Mouse (Mus musculus): ENCODE results near the gene Phlda1.

Phlda1 gene

GRCm38 (mm10) chr10:111530398-111530797, 24.3 kb downstream of the Phlda1 start:
- DNase-seq: no peak

GRCm38 (mm10) chr10:111534691-111535090, 28.6 kb downstream of the Phlda1 start:
- DNase-seq: no peak

DNA sequence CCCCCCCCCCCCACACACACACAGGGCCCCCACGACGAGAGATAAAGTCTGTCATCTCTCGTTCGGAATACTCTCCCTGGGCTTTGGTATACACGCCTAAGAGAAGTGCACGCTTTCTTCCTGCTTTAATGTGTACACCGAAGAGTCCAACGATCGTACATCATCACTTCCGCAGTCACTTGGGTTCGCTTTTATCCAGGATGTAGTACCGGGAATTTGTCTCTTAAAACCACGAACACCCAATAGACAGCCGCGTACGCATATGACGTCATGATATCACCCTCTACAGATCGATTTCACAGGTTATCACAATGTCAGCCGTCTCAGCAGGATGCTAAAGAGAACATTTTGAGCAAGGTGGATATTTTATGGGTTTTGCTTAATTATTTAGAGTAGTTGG, 31.3 kb downstream of the Phlda1 start:
- no peak for DNase-seq

- peak; percentile 21 for DNase-seq
Measured at GRCm38 (mm10) chr10:111539724-111540324, 33.7 kb downstream of the Phlda1 start.

GRCm38 (mm10) chr10:111540678-111541077, 34.6 kb downstream of the Phlda1 start:
- DNase-seq: peak; percentile 21

- DNase-seq: no peak
Measured at GRCm38 (mm10) chr10:111543106-111543505, 37.0 kb downstream of the Phlda1 start.

- DNase-seq: peak; percentile 13
Measured at GRCm38 (mm10) chr10:111543781-111544260, 37.7 kb downstream of the Phlda1 start.

GRCm38 (mm10) chr10:111544311-111544710, 38.2 kb downstream of the Phlda1 start:
- no peak for DNase-seq

DNA sequence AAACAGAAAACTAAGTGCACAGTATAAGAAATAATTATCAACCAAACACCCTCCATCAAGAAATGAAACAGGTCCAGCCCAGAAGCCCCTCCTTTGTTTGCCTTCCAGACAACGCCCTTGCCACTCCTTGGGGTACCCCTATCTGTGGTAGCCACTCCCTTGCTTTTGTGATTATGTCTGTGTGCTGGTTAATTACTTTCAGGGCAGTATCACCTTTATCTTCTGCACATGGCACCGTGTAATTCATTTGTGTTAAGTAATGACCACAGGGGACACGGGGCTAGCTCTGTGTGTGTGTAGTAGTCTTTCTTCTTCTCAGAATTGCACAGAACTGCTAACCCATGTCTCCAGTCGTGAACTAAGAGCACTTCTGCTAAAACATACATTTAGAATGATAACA, 39.6 kb downstream of the Phlda1 start:
- no peak for DNase-seq

GRCm38 (mm10) chr10:111547881-111548372, 41.8 kb downstream of the Phlda1 start:
- no peak for DNase-seq

- DNase-seq: no peak
Measured at GRCm38 (mm10) chr10:111550075-111550695, 44.1 kb downstream of the Phlda1 start.

DNA sequence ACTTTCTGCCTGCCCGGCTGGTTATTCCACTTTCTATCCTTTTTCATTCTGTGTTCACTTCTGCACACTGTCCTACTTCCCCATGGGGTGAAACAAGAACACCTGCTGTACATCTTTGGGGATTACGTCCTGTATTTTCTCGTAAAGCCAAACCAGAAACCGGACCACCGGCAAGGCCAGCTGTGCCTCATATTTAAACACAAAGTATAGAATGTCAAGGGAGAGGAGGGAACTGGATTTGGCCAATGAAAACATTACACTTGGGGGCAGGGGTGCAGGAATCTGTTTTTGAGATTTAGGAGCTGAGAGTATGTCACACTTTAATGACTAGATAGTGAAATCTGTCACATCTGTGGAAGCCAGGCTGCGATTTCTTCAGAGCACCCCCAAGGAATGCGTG, 47.6 kb downstream of the Phlda1 start:
- no peak for DNase-seq

DNA sequence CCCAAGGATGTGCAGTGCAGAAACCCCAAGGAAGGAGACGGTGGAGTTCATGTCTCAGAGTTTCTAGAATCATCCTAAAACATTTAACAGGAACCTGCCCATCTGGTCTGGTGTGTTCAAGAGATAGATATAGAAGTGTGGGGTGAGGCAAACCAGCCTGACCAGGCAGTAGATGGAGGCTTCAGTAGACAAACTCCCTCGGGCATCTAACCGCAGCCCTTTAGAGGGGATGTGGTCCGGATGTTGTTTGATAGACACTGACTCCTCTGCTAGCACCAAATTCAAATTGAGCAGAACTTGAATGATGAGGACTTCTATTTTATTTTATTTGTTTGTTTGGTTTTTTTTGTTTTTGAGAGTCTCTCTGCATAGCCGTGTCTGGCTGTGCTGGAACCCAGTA, 48.6 kb downstream of the Phlda1 start:
- DNase-seq: no peak

GRCm38 (mm10) chr10:111558211-111558610, 52.1 kb downstream of the Phlda1 start:
- no peak for DNase-seq

All from retina, postnatal 1 day (tissue).